Mouse (Mus musculus) adrenal gland, postnatal 14 days (tissue): ENCODE results near the gene Slc38a4. TPM values are rescaled to one million over a fixed set of nuclear protein-coding genes. Genes with fewer than 3 reads are reported as not detected.

Experiments
- DNase-seq: peaks from one replicate; pipeline ENCODE4 v3.0.0; 2021; ENCODE audit warnings: mixed read lengths
- long read RNA-seq, 2 experiments: library from polyadenylated mRNA; stranded (forward); transcript quantifications; one replicate each; pipeline ENCODE4 v2.0.0; 2021
- total RNA-seq: library from RNA; stranded (reverse); gene quantifications from 2 replicates; pipeline ENCODE4 v1.2.3, GENCODE M21; 2021

Slc38a4 gene
- 8.5 and 72.3 TPM in 2 replicates for total RNA-seq
- long read RNA-seq, experiment 1, transcript Slc38a4-201 (16 exons, 3,932 nt): major isoform, 6 of 9 reads
- long read RNA-seq, experiment 1, partial matches to known transcripts: 0 of 9 reads
- long read RNA-seq, experiment 1, other reads (novel, unspliced or antisense): 1 of 9 reads
- long read RNA-seq, experiment 2, transcript Slc38a4-203 (16 exons, 1,963 nt): major isoform, 36 of 64 reads
- long read RNA-seq, experiment 2, partial matches to known transcripts: 3 of 64 reads
- long read RNA-seq, experiment 2, other reads (novel, unspliced or antisense): 20 of 64 reads

- DNase-seq: no peak
Observed at GRCm38 (mm10) chr15:97055794-97056193, at the start of gene Slc38a4. Slc38a4 (minus strand) TSS chr15:97055956.

- no peak for DNase-seq
Observed at GRCm38 (mm10) chr15:97104889-97105391, 49.2 kb upstream of the Slc38a4 start.

- DNase-seq: no peak
Observed at GRCm38 (mm10) chr15:97104048-97104447, 48.3 kb upstream of the Slc38a4 start.

GRCm38 (mm10) chr15:97102811-97103210 lies 47.1 kb upstream of the Slc38a4 start:
- DNase-seq: peak; percentile 72

- DNase-seq: no peak
Observed at GRCm38 (mm10) chr15:97102181-97102580, 46.4 kb upstream of the Slc38a4 start.

- DNase-seq: no peak
Observed at GRCm38 (mm10) chr15:97099101-97099500, 43.3 kb upstream of the Slc38a4 start.

GRCm38 (mm10) chr15:97097548-97097947 lies 41.8 kb upstream of the Slc38a4 start:
- DNase-seq: no peak

GRCm38 (mm10) chr15:97089526-97089925 lies 33.8 kb upstream of the Slc38a4 start:
- peak; percentile 57 for DNase-seq

GRCm38 (mm10) chr15:97085833-97086232 lies 30.1 kb upstream of the Slc38a4 start:
- peak; percentile 15 for DNase-seq

- no peak for DNase-seq
Observed at GRCm38 (mm10) chr15:97077665-97078064, 21.9 kb upstream of the Slc38a4 start.

- no peak for DNase-seq
Observed at GRCm38 (mm10) chr15:97076092-97076491, 20.3 kb upstream of the Slc38a4 start.

- DNase-seq: no peak
Observed at GRCm38 (mm10) chr15:97075240-97075639, 19.5 kb upstream of the Slc38a4 start.

- no peak for DNase-seq
Observed at GRCm38 (mm10) chr15:97072859-97073826, 17.4 kb upstream of the Slc38a4 start.

GRCm38 (mm10) chr15:97067340-97068136 lies 11.8 kb upstream of the Slc38a4 start:
- DNase-seq: no peak

- DNase-seq: no peak
Observed at GRCm38 (mm10) chr15:97066937-97067336, 11.2 kb upstream of the Slc38a4 start.

- no peak for DNase-seq
Observed at GRCm38 (mm10) chr15:97063211-97063610, 7.5 kb upstream of the Slc38a4 start.

GRCm38 (mm10) chr15:97060973-97061372 lies 5.2 kb upstream of the Slc38a4 start:
- no peak for DNase-seq

GRCm38 (mm10) chr15:97060571-97060970 lies 4.8 kb upstream of the Slc38a4 start:
- no peak for DNase-seq

GRCm38 (mm10) chr15:97060102-97060501 lies 4.3 kb upstream of the Slc38a4 start:
- no peak for DNase-seq

GRCm38 (mm10) chr15:97059071-97060041 lies 3.6 kb upstream of the Slc38a4 start:
- DNase-seq: no peak
